In the genomic region with DNA sequence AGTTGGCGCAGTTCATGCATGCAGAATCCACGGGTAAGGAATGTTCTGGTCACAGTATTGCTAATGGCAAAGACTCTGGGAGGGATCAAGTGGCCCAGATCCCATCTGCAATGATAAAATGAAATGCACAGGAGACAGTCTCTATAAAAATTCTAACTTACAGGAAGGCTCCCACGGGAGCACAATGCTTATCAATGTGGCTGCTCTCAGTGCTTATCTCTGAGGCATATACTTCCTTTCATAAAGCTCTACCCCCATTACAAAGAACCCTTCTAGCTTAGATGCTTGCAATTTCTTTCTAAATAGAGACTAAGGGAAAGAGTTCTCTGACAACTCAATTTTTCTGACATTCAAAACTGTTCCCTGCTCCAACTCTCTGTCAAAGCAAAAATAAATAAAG, we compare ENCODE assay signal across 20 mouse cellular contexts. TPM values are rescaled to one million over a fixed set of nuclear protein-coding genes. Genes with fewer than 3 reads are reported as not detected.
A peak's percentile ranks its signal among the peaks of the same experiment; 100 is the strongest.
DNase-seq lines count a peak whose midpoint lies in the region; ATAC-seq and TF ChIP-seq lines count a peak whose summit lies in the region.
"Had no signal": no experiment of that assay in that cellular context is flagged by ENCODE, and none has a peak within 500 bp of the region (broad histone marks: within the 10 kb centered on the region; RNA-seq: fewer than 3 reads in every experiment).

No protein-coding gene starts in this region.

- H3K4me3 ChIP-seq in forebrain, embryonic 16.5 days (replicated peaks; ENCODE audit: low read length): no peak overlapping the region
- H3K4me3 ChIP-seq in forebrain, embryonic 10.5 days: no peak overlapping the region
- H3K4me3 ChIP-seq in heart, postnatal 0 days (ENCODE audit: low read depth, low read length): no peak overlapping the region
- H3K4me3 ChIP-seq in MEL (ENCODE audit: control insufficient read depth in 1 of 2, insufficient read depth in 1 of 2, low read depth in 2 of 2, low read length in 2 of 2): no peak overlapping the region; a peak in 1 of 4 replicates
- no peak overlapping the region for H3K4me3 ChIP-seq in small intestine, adult 2 months (ENCODE audit: low read depth, low read length)
- no peak overlapping the region for H3K4me3 ChIP-seq in liver, embryonic 11.5 days (ENCODE audit: low read depth, low read length)
- H3K4me3 ChIP-seq: embryonic facial prominence, embryonic 12.5 days; forebrain, embryonic 13.5 days; heart, adult 2 months; heart, embryonic 12.5 days; hindbrain, embryonic 10.5 days had no signal

- H3K27ac ChIP-seq in forebrain, embryonic 16.5 days (ENCODE audit: low read length): no peak overlapping the region
- no peak overlapping the region for H3K27ac ChIP-seq in forebrain, embryonic 10.5 days
- peak overlapping the region; percentile 16 for H3K27ac ChIP-seq in heart, postnatal 0 days (ENCODE audit: low read depth)
- H3K27ac ChIP-seq in MEL (ENCODE audit: control insufficient read depth, low read depth, low read length): peak overlapping the region; percentile 45; the same call in 1 of the 2 replicates
- H3K27ac ChIP-seq in small intestine, adult 2 months (ENCODE audit: insufficient read depth, low read depth, low read length): 0 out of 2 replicates have a peak overlapping the region, but pooled peaks have one; percentile 9
- no peak overlapping the region for H3K27ac ChIP-seq in liver, embryonic 11.5 days (ENCODE audit: low read depth, low read length)
- H3K27ac ChIP-seq: embryonic facial prominence, embryonic 12.5 days; forebrain, embryonic 13.5 days; heart, adult 2 months; hindbrain, embryonic 10.5 days; hindbrain, embryonic 14.5 days had no signal

- WGBS in forebrain, embryonic 16.5 days: 78% methylated on average over 3 of the region's 3 CpGs
- WGBS in forebrain, embryonic 10.5 days: 93% methylated on average over 3 of the region's 3 CpGs
- WGBS in heart, postnatal 0 days: 32% methylated on average over 3 of the region's 3 CpGs
- 49% methylated on average over 3 of the region's 3 CpGs for WGBS in small intestine, adult 2 months
- 56% methylated on average over 3 of the region's 3 CpGs for WGBS in liver, embryonic 11.5 days

- no peak overlapping the region for H3K9ac ChIP-seq in forebrain, embryonic 16.5 days (replicated peaks; ENCODE audit: low read depth, low read length)
- H3K9ac ChIP-seq in heart, postnatal 0 days (replicated peaks; ENCODE audit: low read depth, low read length): no peak overlapping the region
- no peak overlapping the region for H3K9ac ChIP-seq in MEL (ENCODE audit: control insufficient read depth, low read depth, low read length, poor library complexity, severe bottlenecking)
- H3K9ac ChIP-seq in liver, embryonic 11.5 days (ENCODE audit: low read depth, low read length): no peak overlapping the region
- H3K9ac ChIP-seq: embryonic facial prominence, embryonic 12.5 days; forebrain, embryonic 13.5 days; heart, embryonic 12.5 days; hindbrain, embryonic 14.5 days had no signal

- no peaks in the 10 kb centered on the region for H3K27me3 ChIP-seq in forebrain, embryonic 16.5 days (replicated peaks; ENCODE audit: control insufficient read depth, insufficient read depth, low read length)
- H3K27me3 ChIP-seq in forebrain, embryonic 10.5 days (ENCODE audit: poor library complexity, severe bottlenecking): no peaks in the 10 kb centered on the region
- no peaks in the 10 kb centered on the region for H3K27me3 ChIP-seq in heart, postnatal 0 days (ENCODE audit: control insufficient read depth, insufficient read depth, low read length)
- H3K27me3 ChIP-seq in MEL (ENCODE audit: control insufficient read depth in 1 of 2, insufficient read depth in 2 of 2, low read length in 2 of 2): no peaks in the 10 kb centered on the region
- H3K27me3 ChIP-seq in small intestine, adult 2 months (ENCODE audit: control insufficient read depth, insufficient read depth, low read length): no peaks in the 10 kb centered on the region
- H3K27me3 ChIP-seq in liver, embryonic 11.5 days (replicated peaks; ENCODE audit: control insufficient read depth, insufficient read depth, low read length): no peaks in the 10 kb centered on the region
- H3K27me3 ChIP-seq: embryonic facial prominence, embryonic 12.5 days; forebrain, embryonic 13.5 days; heart, embryonic 12.5 days had no signal

- peak; percentile 26; the same call in 1 of the 2 replicates for ATAC-seq in forebrain, embryonic 16.5 days
- ATAC-seq in heart, postnatal 0 days (ENCODE audit: insufficient read depth, low read depth): no peak
- ATAC-seq in liver, embryonic 11.5 days (replicated peaks; ENCODE audit: low FRiP score): no peak
- ATAC-seq: forebrain, embryonic 13.5 days had no signal

- H3K4me2 ChIP-seq in forebrain, embryonic 16.5 days (ENCODE audit: low read length): no peak overlapping the region
- H3K4me2 ChIP-seq in heart, postnatal 0 days (ENCODE audit: low read depth, low read length): no peak overlapping the region
- H3K4me2 ChIP-seq in liver, embryonic 11.5 days: no peak overlapping the region
- H3K4me2 ChIP-seq: embryonic facial prominence, embryonic 12.5 days; forebrain, embryonic 13.5 days; heart, embryonic 12.5 days; hindbrain, embryonic 14.5 days had no signal

- no peak for TF ChIP-seq RAD21 in MEL (IDR thresholded peaks at IDR 0.05; ENCODE audit: low read depth, low read length)

- DNase-seq in forebrain, embryonic 10.5 days (ENCODE audit: extremely low spot score, low spot score): no peak
- no peak for DNase-seq in heart, postnatal 0 days (ENCODE audit: low spot score)
- DNase-seq in heart, adult 9 months (ENCODE audit: low spot score in 2 of 2): no peak
- DNase-seq in MEL (ENCODE audit: low read depth, low spot score): peak; percentile 45
- DNase-seq in liver, embryonic 11.5 days (ENCODE audit: low spot score): no peak
- DNase-seq: adrenal gland, adult 8-10 months; adrenal gland, postnatal 36 days; cerebellum, adult 11 months; cerebellum, adult 8-10 months; cerebellum, postnatal 25 days; gastrocnemius, postnatal 36 days; heart, adult 2 months; kidney, adult 18-20 months had no signal

- H3K79me2 ChIP-seq in MEL (ENCODE audit: control insufficient read depth, insufficient read depth, low read length, poor library complexity): peaks cover 62% of the 10 kb centered on the region

- TF ChIP-seq CTCF in heart, postnatal 0 days (IDR thresholded peaks at IDR 0.05; ENCODE audit: low read depth): no peak
- TF ChIP-seq CTCF in MEL (IDR thresholded peaks at IDR 0.05 in 2 of 3, conservative IDR thresholded peaks at IDR 0.05 in 1 of 3; ENCODE audit: control insufficient read depth in 1 of 3, insufficient read depth in 1 of 3, low read depth in 2 of 3, low read length in 3 of 3, poor library complexity in 1 of 3, severe bottlenecking in 1 of 3): no peak
- no peak for TF ChIP-seq CTCF in small intestine, adult 2 months (IDR thresholded peaks at IDR 0.05; ENCODE audit: extremely low read depth, insufficient read length, insufficient replicate concordance, low read depth, low read length)

- TF ChIP-seq EP300 in heart, postnatal 0 days (IDR thresholded peaks at IDR 0.05; ENCODE audit: low read depth): no peak
- peak; percentile 84 to 93 for TF ChIP-seq EP300 in MEL (IDR thresholded peaks at IDR 0.05; ENCODE audit: low read depth in 1 of 2, low read length in 2 of 2)

- TF ChIP-seq POLR2A in MEL (IDR thresholded peaks at IDR 0.05; ENCODE audit: control insufficient read depth in 1 of 2, insufficient read depth in 1 of 2, low read depth in 1 of 2, low read length in 2 of 2, poor library complexity in 1 of 2): no peak
- no peak for TF ChIP-seq POLR2A in small intestine, adult 2 months (IDR thresholded peaks at IDR 0.05; ENCODE audit: low read depth, low read length)

- peaks cover 29% of the 10 kb centered on the region for H3K4me1 ChIP-seq in forebrain, embryonic 16.5 days (replicated peaks; ENCODE audit: control insufficient read depth, insufficient read depth, low read length)
- peaks cover 23% of the 10 kb centered on the region for H3K4me1 ChIP-seq in forebrain, embryonic 10.5 days
- peaks cover 81% of the 10 kb centered on the region for H3K4me1 ChIP-seq in heart, postnatal 0 days (ENCODE audit: control insufficient read depth, insufficient read depth)
- peaks cover 23 to 44% of the 10 kb centered on the region in 2 experiments for H3K4me1 ChIP-seq in MEL (ENCODE audit: control insufficient read depth in 1 of 2, insufficient read depth in 2 of 2, low read length in 2 of 2)
- peaks cover 46% of the 10 kb centered on the region for H3K4me1 ChIP-seq in small intestine, adult 2 months (ENCODE audit: control insufficient read depth, insufficient read depth, insufficient read length, low read length)
- peaks cover 27% of the 10 kb centered on the region for H3K4me1 ChIP-seq in liver, embryonic 11.5 days (replicated peaks; ENCODE audit: control insufficient read depth, insufficient read depth, low read length)

- H3K36me3 ChIP-seq in forebrain, embryonic 16.5 days (ENCODE audit: control insufficient read depth, insufficient read depth): no peaks in the 10 kb centered on the region
- H3K36me3 ChIP-seq in forebrain, embryonic 10.5 days (replicated peaks): peaks cover 5% of the 10 kb centered on the region; the same call in 1 of the 2 replicates
- no peaks in the 10 kb centered on the region for H3K36me3 ChIP-seq in heart, postnatal 0 days (replicated peaks; ENCODE audit: control insufficient read depth, insufficient read depth, low read length)
- peaks cover 0 to 52% of the 10 kb centered on the region in 2 experiments; a peak in 2 of 4 replicates for H3K36me3 ChIP-seq in MEL (ENCODE audit: control insufficient read depth in 1 of 2, insufficient read depth in 2 of 2, low read length in 2 of 2)
- 0 out of 2 replicates have a peak, but pooled peaks cover 2% of the 10 kb centered on the region for H3K36me3 ChIP-seq in small intestine, adult 2 months (ENCODE audit: control insufficient read depth, insufficient read depth, low read length)
- H3K36me3 ChIP-seq in liver, embryonic 11.5 days (ENCODE audit: control insufficient read depth, insufficient read depth, low read length): no peaks in the 10 kb centered on the region
- H3K36me3 ChIP-seq: embryonic facial prominence, embryonic 12.5 days; heart, embryonic 12.5 days; hindbrain, embryonic 10.5 days had no signal

- no peaks in the 10 kb centered on the region for H3K9me3 ChIP-seq in forebrain, embryonic 16.5 days (ENCODE audit: control insufficient read depth, low read length)
- no peaks in the 10 kb centered on the region for H3K9me3 ChIP-seq in forebrain, embryonic 10.5 days
- H3K9me3 ChIP-seq in heart, postnatal 0 days (replicated peaks; ENCODE audit: control insufficient read depth, low read length): no peaks in the 10 kb centered on the region
- H3K9me3 ChIP-seq in MEL (replicated peaks; ENCODE audit: insufficient read depth, low read length): no peaks in the 10 kb centered on the region
- H3K9me3 ChIP-seq in liver, embryonic 11.5 days (ENCODE audit: control insufficient read depth, low read length): no peaks in the 10 kb centered on the region
- H3K9me3 ChIP-seq: embryonic facial prominence, embryonic 12.5 days; forebrain, embryonic 13.5 days; heart, embryonic 12.5 days; hindbrain, embryonic 10.5 days had no signal

RNA-seq across cellular contexts. Expression of a gene that starts 29.9 kb away (rescaled TPM):
- polyA plus RNA-seq in forebrain, embryonic 16.5 days (2015; fragmentation: Nextera tagmentation; extraction: Ambion mirVana): 26.2 and 36.1 TPM in 2 replicates
- polyA plus RNA-seq in forebrain, embryonic 10.5 days (2016; fragmentation: Nextera tagmentation; extraction: Ambion mirVana): 12.3 and 15.7 TPM in 2 replicates
- total RNA-seq in heart, postnatal 0 days (2014; rRNA removed; ENCODE audit: low replicate concordance): 76.1 and 99.8 TPM in 2 replicates
- 42.6 and 45.3 TPM in 2 replicates for polyA plus RNA-seq in heart, postnatal 0 days (2015; fragmentation: Nextera tagmentation; extraction: Ambion mirVana)
- 33.5 and 34.0 TPM in 2 replicates for total RNA-seq in MEL (2012; rRNA removed)
- polyA plus RNA-seq in MEL (2012; ENCODE audit: insufficient read depth in 1 of 2, insufficient read length in 2 of 2, low read depth in 1 of 2, low replicate concordance in 2 of 2, missing spikeins in 1 of 2): 10 to 100 TPM in 1 of 2 experiments, not detected in 1; 55.7 TPM
- polyA plus RNA-seq in small intestine, adult 2 months (2012; rRNA removed): 114 and 292 TPM in 2 replicates
- polyA plus RNA-seq in liver, embryonic 11.5 days (2014; fragmentation: Nextera tagmentation; extraction: Ambion mirVana): 41.3 and 45.7 TPM in 2 replicates

RNA-seq across cellular contexts. Expression of a gene that starts 35.5 kb away (rescaled TPM):
- polyA plus RNA-seq in forebrain, embryonic 16.5 days (2015; fragmentation: Nextera tagmentation; extraction: Ambion mirVana): 0.51 and 0.60 TPM in 2 replicates
- 0.12 and 0.14 TPM in 2 replicates for polyA plus RNA-seq in forebrain, embryonic 10.5 days (2016; fragmentation: Nextera tagmentation; extraction: Ambion mirVana)
- 1.4 and 2.9 TPM in 2 replicates for total RNA-seq in heart, postnatal 0 days (2014; rRNA removed; ENCODE audit: low replicate concordance)
- polyA plus RNA-seq in heart, postnatal 0 days (2015; fragmentation: Nextera tagmentation; extraction: Ambion mirVana): 0.23 and 0.37 TPM in 2 replicates
- total RNA-seq in MEL (2012; rRNA removed): not detected in 2 replicates
- not detected for polyA plus RNA-seq in MEL (2012; ENCODE audit: insufficient read depth in 1 of 2, insufficient read length in 2 of 2, low read depth in 1 of 2, low replicate concordance in 2 of 2, missing spikeins in 1 of 2)
- 0.19 and 0.27 TPM in 2 replicates for polyA plus RNA-seq in small intestine, adult 2 months (2012; rRNA removed)
- polyA plus RNA-seq in liver, embryonic 11.5 days (2014; fragmentation: Nextera tagmentation; extraction: Ambion mirVana): 0.14 and 0.15 TPM in 2 replicates

Comparison
In these comparisons a context has a peak if more than half of its experiments do, and no peak if none do; other contexts are left out.
1. H3K27ac ChIP-seq: peak in heart, postnatal 0 days (single experiment), MEL (single experiment) and small intestine, adult 2 months (single experiment); none in forebrain, embryonic 16.5 days (single experiment), forebrain, embryonic 10.5 days (single experiment) and liver, embryonic 11.5 days (single experiment).